Mouse (Mus musculus) stomach, embryonic 16.5 days (tissue): ENCODE data around the gene Sephs1. TPM values are rescaled to one million over a fixed set of nuclear protein-coding genes. Genes with fewer than 3 reads are reported as not detected.

Experiments used
- ATAC-seq: fragments of 200-750 bp; cut with Nextera tagmentation; 2 replicates; pipeline ENCODE4 v1.8.0; 2017; ENCODE audit warnings: moderate number of reproducible peaks, moderate TSS enrichment; ENCODE audit not compliant: insufficient read depth, low FRiP score
- H3K27ac ChIP-seq: fragments of 300-500 bp; sonication (generic); 2 replicates; pipeline ENCODE4 v1.5.1; 2014; ENCODE audit warnings: low read length
- H3K27me3 ChIP-seq: fragments of 300-500 bp; sonication (generic); 2 replicates; pipeline ENCODE4 v1.6.1; 2014; ENCODE audit warnings: low read length, control low read depth, mixed read lengths; ENCODE audit not compliant: control insufficient read depth, insufficient read depth
- H3K36me3 ChIP-seq: fragments of 300-500 bp; sonication (generic); 2 replicates; pipeline ENCODE4 v1.6.1; 2014; ENCODE audit warnings: low read length; ENCODE audit not compliant: control insufficient read depth, insufficient read depth
- H3K4me1 ChIP-seq: fragments of 300-500 bp; sonication (generic); 2 replicates; pipeline ENCODE4 v1.6.1; 2014; ENCODE audit warnings: low read length, control low read depth, mixed read lengths; ENCODE audit not compliant: control insufficient read depth, insufficient read depth
- H3K4me2 ChIP-seq: fragments of 300-500 bp; sonication (generic); 2 replicates; pipeline ENCODE4 v1.6.1; 2014; ENCODE audit warnings: low read depth, low read length, mixed read lengths
- H3K4me3 ChIP-seq: fragments of 300-500 bp; sonication (generic); replicated peaks from 2 replicates; pipeline ENCODE4 v1.5.1; 2014; ENCODE audit warnings: mild to moderate bottlenecking, low read length
- H3K9ac ChIP-seq: fragments of 300-500 bp; sonication (generic); 2 replicates; pipeline ENCODE4 v1.6.1; 2014; ENCODE audit warnings: low read length
- H3K9me3 ChIP-seq: fragments of 300-500 bp; sonication (generic); replicated peaks from 2 replicates; pipeline ENCODE4 v1.6.1; 2016; ENCODE audit warnings: low read length, control low read depth; ENCODE audit not compliant: control insufficient read depth
- WGBS: fragments of 180-500 bp; shearing (Covaris S2); extraction: QIAGEN DNeasy Blood & Tissue Kit; methylation state at CpG from one replicate; pipeline ENCODE4 v1.1.7; 2014; 5-methylcytosine and 5-hydroxymethylcytosine counted together
- polyA plus RNA-seq: library from polyadenylated mRNA; unstranded; fragments of >200 nt; fragmentation: Nextera tagmentation; extraction: Ambion mirVana; gene quantifications from 2 replicates; pipeline ENCODE4 v1.2.1, GENCODE M21; 2015

Gene Sephs1
- 50.2 and 53.0 TPM in 2 replicates for polyA plus RNA-seq

GRCm38 (mm10) chr2:4881350-4882248 lies at the start of gene Sephs1:
TSS of gene Sephs1 (plus strand) at chr2:4881564.
- Histone ChIP-seq H3K27me3 (no peaks in the 10 kb centered on the region), H3K4me3 (peak within 1 kb of the TSS; percentile 90), H3K27ac (peak within 1 kb of the TSS; percentile 99), H3K9me3 (no peaks in the 10 kb centered on the region), H3K9ac (peak within 1 kb of the TSS; percentile 99), H3K4me1 (peaks cover 7% of the 10 kb centered on the region), H3K36me3 (no peaks in the 10 kb centered on the region), H3K4me2 (peak within 1 kb of the TSS; percentile 84)
- WGBS: under 1% methylated on average over 84 of the region's 115 CpGs
- ATAC-seq: peak; percentile 77

GRCm38 (mm10) chr2:4832166-4832565 lies 49.2 kb upstream of the Sephs1 start:
- Histone ChIP-seq H3K4me3 (no peak overlapping the region), H3K27ac (no peak overlapping the region), H3K36me3 (no peaks in the 10 kb centered on the region), H3K4me2 (no peak overlapping the region), H3K4me1 (peaks cover 4% of the 10 kb centered on the region; the same call in 1 of the 2 replicates), H3K9ac (no peak overlapping the region), H3K9me3 (no peaks in the 10 kb centered on the region), H3K27me3 (no peaks in the 10 kb centered on the region)
- 73% methylated on average over 4 of the region's 4 CpGs for WGBS
- ATAC-seq: no peak

GRCm38 (mm10) chr2:4849449-4849848 lies 31.9 kb upstream of the Sephs1 start:
- Histone ChIP-seq H3K27ac (no peak overlapping the region), H3K9me3 (no peaks in the 10 kb centered on the region), H3K4me1 (no peaks in the 10 kb centered on the region), H3K4me2 (no peak overlapping the region), H3K36me3 (no peaks in the 10 kb centered on the region), H3K4me3 (no peak overlapping the region), H3K9ac (no peak overlapping the region), H3K27me3 (no peaks in the 10 kb centered on the region)
- no peak for ATAC-seq
- WGBS: 74% methylated on average over 2 of the region's 2 CpGs

GRCm38 (mm10) chr2:4857186-4857585 lies 24.2 kb upstream of the Sephs1 start:
- Histone ChIP-seq H3K27ac (no peak overlapping the region), H3K9me3 (no peaks in the 10 kb centered on the region), H3K4me2 (no peak overlapping the region), H3K9ac (no peak overlapping the region), H3K4me1 (no peaks in the 10 kb centered on the region), H3K4me3 (no peak overlapping the region), H3K36me3 (no peaks in the 10 kb centered on the region), H3K27me3 (no peaks in the 10 kb centered on the region)
- 54% methylated on average over 5 of the region's 5 CpGs for WGBS
- no peak for ATAC-seq

DNA sequence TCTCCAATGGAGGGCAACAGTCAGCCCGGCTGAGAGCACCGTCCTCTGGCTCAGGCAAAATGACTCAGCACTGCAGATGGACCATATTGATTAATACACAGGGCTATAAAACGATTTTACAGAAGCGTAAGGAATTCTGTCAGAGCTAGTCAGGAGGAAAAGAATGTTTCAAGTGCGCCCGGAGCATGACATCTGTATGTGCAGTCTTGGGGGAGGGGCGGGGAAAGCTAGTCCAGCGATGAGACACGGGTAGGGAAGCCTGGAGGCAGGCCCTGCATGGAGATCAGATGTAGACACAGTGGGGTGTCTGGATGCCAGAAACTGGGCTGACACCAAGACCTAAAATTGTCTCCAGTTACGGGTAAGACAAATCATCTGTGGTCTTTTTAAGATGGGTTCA lies 23.2 kb upstream of the Sephs1 start:
- no peak for ATAC-seq
- Histone ChIP-seq H3K27me3 (no peaks in the 10 kb centered on the region), H3K9ac (no peak overlapping the region), H3K36me3 (no peaks in the 10 kb centered on the region), H3K4me2 (no peak overlapping the region), H3K9me3 (no peaks in the 10 kb centered on the region), H3K27ac (no peak overlapping the region), H3K4me3 (no peak overlapping the region), H3K4me1 (no peaks in the 10 kb centered on the region)
- WGBS: 63% methylated on average over 10 of the region's 10 CpGs

DNA sequence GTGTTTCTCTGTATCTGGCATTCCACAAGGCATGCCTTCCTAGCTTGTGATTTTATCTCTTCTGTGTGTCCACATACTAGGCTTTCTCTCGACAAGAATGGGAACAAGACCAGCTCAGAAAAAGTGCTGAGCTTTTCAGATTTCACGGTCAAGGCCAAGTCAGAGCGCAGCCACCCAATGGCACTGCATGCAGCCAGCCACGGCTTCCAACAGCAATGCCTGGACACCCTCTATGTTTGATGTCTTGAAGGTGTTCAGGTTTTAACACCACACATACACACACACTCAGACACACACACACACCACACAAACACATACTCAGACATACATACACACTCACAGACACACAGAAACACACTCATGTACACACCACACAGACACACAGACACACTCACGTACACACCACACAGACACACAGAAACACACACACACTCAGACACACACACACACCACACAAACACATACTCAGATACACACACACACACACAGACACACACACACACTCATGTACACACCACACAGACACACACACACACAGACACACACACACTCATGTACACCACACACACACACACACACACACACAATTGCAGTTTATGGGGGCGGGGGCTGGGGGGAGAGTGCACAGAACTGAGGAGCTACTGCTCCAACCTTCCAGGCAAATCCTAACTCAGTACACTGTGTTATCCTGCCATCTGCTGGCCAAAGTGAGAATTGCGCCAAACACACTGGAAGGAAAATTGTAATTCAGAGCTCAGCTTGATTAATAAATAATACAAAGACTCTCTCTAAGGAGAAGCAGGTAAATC lies 17.2 kb upstream of the Sephs1 start:
- Histone ChIP-seq H3K27me3 (no peaks in the 10 kb centered on the region), H3K36me3 (no peaks in the 10 kb centered on the region), H3K9ac (no peak overlapping the region), H3K27ac (no peak overlapping the region), H3K4me3 (no peak overlapping the region), H3K9me3 (no peaks in the 10 kb centered on the region), H3K4me1 (no peaks in the 10 kb centered on the region), H3K4me2 (no peak overlapping the region)
- 35% methylated on average over 7 of the region's 7 CpGs for WGBS
- ATAC-seq: peak; percentile 78; the same call in 1 of the 2 replicates

DNA sequence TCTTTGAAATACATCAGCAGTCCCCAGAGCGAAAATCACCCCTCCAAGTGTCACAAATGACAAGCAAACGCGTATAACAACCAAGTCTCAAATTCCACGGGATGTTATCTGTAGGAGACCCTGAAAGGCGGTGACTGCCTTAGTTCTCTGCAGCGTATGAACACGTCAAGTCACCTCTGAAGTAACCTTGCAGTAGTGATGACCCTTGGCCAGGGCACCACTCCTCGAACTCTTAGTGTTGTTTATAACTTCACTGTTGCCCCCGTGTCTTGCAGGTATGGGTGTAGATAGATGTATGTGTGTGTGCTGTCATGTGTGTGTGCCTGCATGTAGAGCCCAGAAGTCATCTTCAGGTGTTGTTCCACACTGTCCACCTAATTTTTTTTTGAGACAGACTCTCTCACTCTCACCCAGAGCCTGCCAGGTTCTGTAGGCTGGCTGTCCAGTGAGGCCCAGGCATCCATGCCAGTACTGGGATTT lies 16.5 kb upstream of the Sephs1 start:
- Histone ChIP-seq H3K27me3 (no peaks in the 10 kb centered on the region), H3K4me2 (no peak overlapping the region), H3K4me3 (no peak overlapping the region), H3K4me1 (no peaks in the 10 kb centered on the region), H3K27ac (no peak overlapping the region), H3K36me3 (no peaks in the 10 kb centered on the region), H3K9ac (no peak overlapping the region), H3K9me3 (no peaks in the 10 kb centered on the region)
- 43% methylated on average over 9 of the region's 9 CpGs for WGBS
- ATAC-seq: no peak

GRCm38 (mm10) chr2:4868028-4868725 lies 13.2 kb upstream of the Sephs1 start:
- no peak overlapping the region for H3K27ac ChIP-seq
- 71% methylated on average over 12 of the region's 12 CpGs for WGBS
- no peaks in the 10 kb centered on the region for H3K4me1 ChIP-seq
- H3K4me3 ChIP-seq: no peak overlapping the region
- no peak overlapping the region for H3K9ac ChIP-seq
- no peaks in the 10 kb centered on the region for H3K27me3 ChIP-seq
- ATAC-seq: no peak
- no peak overlapping the region for H3K4me2 ChIP-seq
- no peaks in the 10 kb centered on the region for H3K9me3 ChIP-seq
- H3K36me3 ChIP-seq: no peaks in the 10 kb centered on the region
